Mouse (Mus musculus) midbrain, embryonic 11.5 days (tissue): ENCODE data around the gene Setd4. TPM values are rescaled to one million over a fixed set of nuclear protein-coding genes. Genes with fewer than 3 reads are reported as not detected.

Source experiments
- ATAC-seq: fragments of 200-750 bp; cut with Nextera tagmentation; 2 replicates; pipeline ENCODE4 v1.8.0; 2017; ENCODE audit warnings: moderate TSS enrichment, moderate library complexity; ENCODE audit not compliant: low FRiP score
- DNase-seq: peaks from one replicate; pipeline ENCODE4 v3.0.0; 2015; ENCODE audit warnings: low spot score; ENCODE audit errors: missing footprints
- H3K27ac ChIP-seq: fragments of 300-500 bp; sonication (generic); 2 replicates; pipeline ENCODE4 v1.5.1; 2014; ENCODE audit warnings: low read depth, low read length
- H3K27me3 ChIP-seq: fragments of 300-500 bp; sonication (generic); 2 replicates; pipeline ENCODE4 v1.6.1; 2014; ENCODE audit warnings: mild to moderate bottlenecking, low read length, moderate library complexity, mixed read lengths; ENCODE audit not compliant: control insufficient read depth, insufficient read depth
- H3K36me3 ChIP-seq: fragments of 300-500 bp; sonication (generic); 2 replicates; pipeline ENCODE4 v1.6.1; 2014; ENCODE audit warnings: mild to moderate bottlenecking, low read length, moderate library complexity, mixed read lengths; ENCODE audit not compliant: control insufficient read depth, insufficient read depth
- H3K4me1 ChIP-seq: fragments of 300-500 bp; sonication (generic); 2 replicates; pipeline ENCODE4 v1.6.1; 2014; ENCODE audit warnings: low read length; ENCODE audit not compliant: control insufficient read depth, insufficient read depth
- H3K4me2 ChIP-seq: fragments of 300-500 bp; sonication (generic); 2 replicates; pipeline ENCODE4 v1.6.1; 2014; ENCODE audit warnings: mild to moderate bottlenecking, moderate library complexity
- H3K4me3 ChIP-seq: fragments of 300-500 bp; sonication (generic); 2 replicates; pipeline ENCODE4 v1.5.1; 2014; ENCODE audit warnings: low read depth, low read length
- H3K9ac ChIP-seq: fragments of 300-500 bp; sonication (generic); 2 replicates; pipeline ENCODE4 v1.6.1; 2014; ENCODE audit warnings: low read length
- H3K9me3 ChIP-seq: fragments of 300-500 bp; sonication (generic); 2 replicates; pipeline ENCODE4 v1.6.1; 2016; ENCODE audit warnings: low read length; ENCODE audit not compliant: control insufficient read depth
- WGBS: fragments of 180-500 bp; shearing (Covaris S2); extraction: QIAGEN DNeasy Blood & Tissue Kit; methylation state at CpG from one replicate; pipeline ENCODE4 v1.1.7; 2014; 5-methylcytosine and 5-hydroxymethylcytosine counted together
- polyA plus RNA-seq: library from polyadenylated mRNA; unstranded; fragments of >200 nt; fragmentation: Nextera tagmentation; extraction: Ambion mirVana; gene quantifications from 2 replicates; pipeline ENCODE4 v1.2.1, GENCODE M21; 2014

Setd4 gene
- polyA plus RNA-seq, 1 experiment from 2014 or later, result 11.6 TPM

- WGBS, result 84% methylated on average over 9 of the region's 9 CpGs
- H3K36me3 ChIP-seq, result no peaks in the 10 kb centered on the region
- no peaks in the 10 kb centered on the region for H3K4me1 ChIP-seq
- H3K4me3 ChIP-seq, result no peak overlapping the region
- DNase-seq (no peak), ATAC-seq (no peak)
- H3K27ac ChIP-seq, result no peak overlapping the region
- H3K4me2 ChIP-seq, result no peak overlapping the region
- H3K27me3 ChIP-seq, result no peaks in the 10 kb centered on the region
- H3K9ac ChIP-seq, result no peak overlapping the region
- H3K9me3 ChIP-seq, result no peaks in the 10 kb centered on the region
These were observed 18.1 kb downstream of the Setd4 start for GRCm38 (mm10) chr16:93585703-93586205.

GRCm38 (mm10) chr16:93584976-93585702 lies 18.7 kb downstream of the Setd4 start:
- Histone ChIP-seq H3K4me2 (no peak overlapping the region), H3K4me3 (no peak overlapping the region), H3K4me1 (no peaks in the 10 kb centered on the region), H3K9me3 (no peaks in the 10 kb centered on the region), H3K36me3 (no peaks in the 10 kb centered on the region), H3K27me3 (no peaks in the 10 kb centered on the region), H3K9ac (no peak overlapping the region), H3K27ac (no peak overlapping the region)
- ATAC-seq (no peak), DNase-seq (no peak)
- 93% methylated on average over 24 of the region's 24 CpGs for WGBS

- ATAC-seq (no peak), DNase-seq (no peak)
- H3K4me3 ChIP-seq, result no peak overlapping the region
- no peaks in the 10 kb centered on the region for H3K27me3 ChIP-seq
- no peaks in the 10 kb centered on the region for H3K36me3 ChIP-seq
- H3K9me3 ChIP-seq, result no peaks in the 10 kb centered on the region
- WGBS, result 61% methylated on average over 6 of the region's 6 CpGs
- H3K9ac ChIP-seq, result no peak overlapping the region
- H3K4me1 ChIP-seq, result no peaks in the 10 kb centered on the region
- no peak overlapping the region for H3K27ac ChIP-seq
- no peak overlapping the region for H3K4me2 ChIP-seq
These were observed 22.7 kb downstream of the Setd4 start for GRCm38 (mm10) chr16:93581125-93581524.

GRCm38 (mm10) chr16:93578346-93579005 lies 25.4 kb downstream of the Setd4 start:
- Histone ChIP-seq H3K4me2 (no peak overlapping the region), H3K4me3 (no peak overlapping the region), H3K27ac (no peak overlapping the region), H3K27me3 (no peaks in the 10 kb centered on the region), H3K4me1 (no peaks in the 10 kb centered on the region), H3K9ac (no peak overlapping the region), H3K36me3 (no peaks in the 10 kb centered on the region), H3K9me3 (no peaks in the 10 kb centered on the region)
- ATAC-seq, result no peak
- DNase-seq, result no peak
- WGBS, result 89% methylated on average over 8 of the region's 8 CpGs

DNA sequence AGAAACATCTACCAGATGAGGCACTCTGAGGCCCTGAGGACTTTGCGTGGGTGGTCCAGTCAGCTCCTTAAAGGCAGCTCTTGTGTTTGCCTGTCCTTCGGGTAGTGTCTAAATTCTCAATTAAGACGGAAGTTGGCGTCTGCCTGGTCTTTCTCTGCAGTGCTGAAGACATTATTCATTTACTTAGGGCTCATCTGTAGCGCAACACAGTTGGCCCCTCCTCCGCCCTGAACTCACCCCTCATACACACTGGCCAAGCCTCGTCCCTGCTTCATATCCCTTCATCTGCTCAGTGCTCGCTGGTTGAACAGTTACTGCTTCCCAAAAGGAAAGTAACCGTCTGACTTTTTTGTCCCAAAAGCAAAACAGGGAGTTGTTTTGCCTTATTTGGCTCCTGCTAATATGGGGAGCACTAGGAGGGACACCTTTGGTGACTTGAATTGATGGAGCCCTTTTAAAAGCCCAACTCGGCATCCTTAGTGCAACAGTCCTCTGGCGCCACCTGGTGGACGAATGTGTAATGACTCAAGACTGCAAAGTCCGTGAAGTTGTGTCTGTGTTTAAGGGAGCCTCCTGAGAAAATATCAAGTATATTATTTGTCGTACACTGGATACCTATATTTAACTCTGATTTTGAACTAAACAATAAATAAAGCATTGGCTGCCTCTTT lies 27.3 kb downstream of the Setd4 start:
- Histone ChIP-seq H3K9ac (no peak overlapping the region), H3K9me3 (no peaks in the 10 kb centered on the region), H3K4me2 (no peak overlapping the region), H3K4me1 (no peaks in the 10 kb centered on the region), H3K36me3 (no peaks in the 10 kb centered on the region), H3K27me3 (no peaks in the 10 kb centered on the region), H3K4me3 (no peak overlapping the region), H3K27ac (no peak overlapping the region)
- 42% methylated on average over 14 of the region's 14 CpGs for WGBS
- DNase-seq, result peak; percentile 97
- 0 out of 2 replicates have a peak, but pooled peaks have one; percentile 22 for ATAC-seq

- 88% methylated on average over 5 of the region's 5 CpGs for WGBS
- ATAC-seq (no peak), DNase-seq (no peak)
- H3K9ac ChIP-seq, result no peak overlapping the region
- H3K27me3 ChIP-seq, result no peaks in the 10 kb centered on the region
- no peaks in the 10 kb centered on the region for H3K36me3 ChIP-seq
- no peak overlapping the region for H3K4me2 ChIP-seq
- H3K4me1 ChIP-seq, result no peaks in the 10 kb centered on the region
- no peaks in the 10 kb centered on the region for H3K9me3 ChIP-seq
- H3K4me3 ChIP-seq, result no peak overlapping the region
- H3K27ac ChIP-seq, result no peak overlapping the region
These were observed 28.3 kb downstream of the Setd4 start for GRCm38 (mm10) chr16:93575574-93575973.

DNA sequence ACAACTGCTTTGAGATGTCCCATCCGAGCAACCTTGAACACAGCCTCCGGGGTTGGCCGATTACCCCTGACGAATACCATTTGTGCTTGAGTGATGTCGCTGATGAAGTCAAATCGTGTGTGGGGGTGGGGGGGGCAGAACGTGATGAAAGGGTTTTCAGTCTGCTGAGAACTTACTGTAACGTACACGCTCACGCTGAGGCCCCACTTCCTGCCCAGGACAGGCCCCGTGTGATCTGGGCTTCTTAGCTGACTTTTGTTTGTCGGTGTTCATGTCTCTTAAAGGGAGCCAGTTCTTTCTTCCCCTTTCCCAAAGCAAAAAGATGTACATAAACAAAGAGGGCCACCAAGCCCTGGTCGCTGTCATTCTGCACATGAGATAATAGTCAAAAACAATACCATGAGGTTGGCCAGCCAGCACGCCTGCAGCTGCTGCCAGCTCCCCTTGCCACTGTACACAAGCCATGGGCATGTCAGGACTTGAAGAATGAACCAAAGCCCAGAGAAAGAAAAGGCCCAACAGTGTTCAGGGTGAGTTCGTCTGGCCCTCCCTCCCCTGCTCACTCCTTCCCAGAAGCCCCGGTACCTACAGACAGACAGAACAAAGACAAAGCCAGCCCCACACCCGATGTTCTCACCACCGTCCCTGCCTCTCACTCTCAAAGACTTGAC lies 29.2 kb downstream of the Setd4 start:
- Histone ChIP-seq H3K36me3 (no peaks in the 10 kb centered on the region), H3K4me1 (no peaks in the 10 kb centered on the region), H3K4me2 (no peak overlapping the region), H3K9ac (no peak overlapping the region), H3K9me3 (no peaks in the 10 kb centered on the region), H3K27me3 (no peaks in the 10 kb centered on the region), H3K27ac (no peak overlapping the region), H3K4me3 (no peak overlapping the region)
- WGBS, result 71% methylated on average over 18 of the region's 18 CpGs
- ATAC-seq (peak; percentile 48; the same call in 1 of the 2 replicates), DNase-seq (no peak)

- no peak overlapping the region for H3K4me2 ChIP-seq
- H3K27ac ChIP-seq, result no peak overlapping the region
- H3K9ac ChIP-seq, result no peak overlapping the region
- H3K4me1 ChIP-seq, result no peaks in the 10 kb centered on the region
- no peaks in the 10 kb centered on the region for H3K27me3 ChIP-seq
- no peaks in the 10 kb centered on the region for H3K9me3 ChIP-seq
- DNase-seq, result no peak
- H3K4me3 ChIP-seq, result no peak overlapping the region
- 94% methylated on average over 5 of the region's 5 CpGs for WGBS
- ATAC-seq, result no peak
- no peaks in the 10 kb centered on the region for H3K36me3 ChIP-seq
These were observed 30.4 kb downstream of the Setd4 start for GRCm38 (mm10) chr16:93573434-93573833.
